8 mouse cellular contexts compared by ENCODE assay signal in the genomic region with DNA sequence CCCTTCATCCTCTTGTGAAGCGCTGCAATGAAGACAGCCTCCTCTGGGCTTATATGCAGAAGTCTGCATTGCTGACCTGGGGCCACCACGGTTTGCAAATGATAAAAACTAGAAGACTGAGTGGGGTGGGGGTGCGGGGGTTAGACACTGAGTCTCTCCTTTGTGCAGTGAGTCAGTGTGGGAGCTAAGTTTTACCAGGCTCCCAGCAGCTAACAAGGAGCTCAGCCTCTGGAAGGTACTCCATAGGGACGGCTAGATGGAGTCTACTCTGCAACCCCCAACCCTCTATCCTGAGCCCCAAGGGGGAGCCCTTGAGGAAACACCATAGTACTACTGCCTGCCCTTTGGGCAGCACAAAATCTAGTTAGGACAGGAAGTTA.
DNase-seq lines count a peak whose midpoint lies in the region; ATAC-seq and TF ChIP-seq lines count a peak whose summit lies in the region.

No protein-coding gene starts in this region.

- H3K79me2 ChIP-seq in myocyte (ENCODE audit: control insufficient read depth, insufficient read depth), result peaks cover 13% of the 10 kb centered on the region

- H3ac ChIP-seq in myocyte (ENCODE audit: control insufficient read depth, insufficient read length), result peak overlapping the region; percentile 52

- 0 out of 2 replicates have a peak overlapping the region, but pooled peaks have one; percentile 70 for H3K27ac ChIP-seq in hindbrain, embryonic 14.5 days

- DNase-seq in cerebellum, adult 18-20 months, result peak; percentile 60 to 64
- peak; percentile 37 for DNase-seq in lung, postnatal 10 days
- DNase-seq in lung, postnatal 25 days (ENCODE audit: low spot score), result no peak
- no peak for DNase-seq in hindbrain, embryonic 14.5 days (ENCODE audit: low spot score)
- no peak for DNase-seq in kidney, adult 9 months

- H3K27me3 ChIP-seq in hindbrain, embryonic 14.5 days (ENCODE audit: control insufficient read depth, insufficient read depth, low read length), result 0 out of 2 replicates have a peak, but pooled peaks cover 20% of the 10 kb centered on the region
- no peaks in the 10 kb centered on the region for H3K27me3 ChIP-seq in myocyte (ENCODE audit: control insufficient read depth, insufficient read depth, insufficient read length)

- TF ChIP-seq POLR2A in myocyte (IDR thresholded peaks at IDR 0.05; ENCODE audit: insufficient read length, low read depth), result no peak

- peak overlapping the region; percentile 54 for H3K4me3 ChIP-seq in hindbrain, embryonic 14.5 days (replicated peaks; ENCODE audit: low read length)
- peak overlapping the region; percentile 79 for H3K4me3 ChIP-seq in myocyte

- peak overlapping the region; percentile 68 for H3K9ac ChIP-seq in hindbrain, embryonic 14.5 days

- H3K4me2 ChIP-seq in hindbrain, embryonic 14.5 days (replicated peaks), result peak overlapping the region; percentile 97
- peak overlapping the region; percentile 77 for H3K4me2 ChIP-seq in myocyte (ENCODE audit: low read depth)

- no peaks in the 10 kb centered on the region for H3K9me3 ChIP-seq in hindbrain, embryonic 14.5 days (ENCODE audit: control insufficient read depth, low read length)

- no peaks in the 10 kb centered on the region for H3K36me3 ChIP-seq in hindbrain, embryonic 14.5 days (replicated peaks; ENCODE audit: control insufficient read depth, insufficient read depth)
- no peaks in the 10 kb centered on the region for H3K36me3 ChIP-seq in myocyte (ENCODE audit: control insufficient read depth, insufficient read depth)

- peaks cover 35% of the 10 kb centered on the region for H3K4me1 ChIP-seq in hindbrain, embryonic 14.5 days (replicated peaks; ENCODE audit: control insufficient read depth, insufficient read depth, low read length)

- 9% methylated on average over 4 of the region's 4 CpGs for WGBS in hindbrain, embryonic 14.5 days

- no peak for ATAC-seq in cerebellum, adult (ENCODE audit: insufficient number of reproducible peaks, low FRiP score, low TSS enrichment)
- no peak; the same call in 1 of the 2 replicates for ATAC-seq in hindbrain, embryonic 14.5 days (ENCODE audit: low FRiP score)
- no peak for ATAC-seq in megakaryocyte-erythroid progenitor cell, adult 5-6 weeks (replicated peaks; ENCODE audit: low FRiP score, low TSS enrichment, poor library complexity, severe bottlenecking)

TF ChIP-seq in myocyte, 11 proteins besides CTCF, POLR2A, EP300 and RAD21:
- TF ChIP-seq POLR2AphosphoS2 (IDR thresholded peaks at IDR 0.05; ENCODE audit: insufficient read length, low read depth) (no peak), TCF3 (IDR thresholded peaks at IDR 0.05; ENCODE audit: insufficient read length, low read depth) (no peak), USF1 (IDR thresholded peaks at IDR 0.05; ENCODE audit: low read depth) (no peak), MAX (IDR thresholded peaks at IDR 0.05; ENCODE audit: low read depth) (no peak), REST (IDR thresholded peaks at IDR 0.05; ENCODE audit: insufficient read depth, insufficient read length) (no peak), SRF (IDR thresholded peaks at IDR 0.05; ENCODE audit: control insufficient read depth, insufficient read length, low read depth) (no peak), E2F4 (IDR thresholded peaks at IDR 0.05; ENCODE audit: insufficient read depth) (no peak), MYOG (IDR thresholded peaks at IDR 0.05; ENCODE audit: control insufficient read depth in 1 of 3, insufficient read depth in 1 of 3, insufficient read length in 2 of 3, low read depth in 2 of 3) (no peak), CEBPB (IDR thresholded peaks at IDR 0.05; ENCODE audit: insufficient read depth, poor library complexity, severe bottlenecking) (no peak), MYOD1 (IDR thresholded peaks at IDR 0.05; ENCODE audit: control insufficient read depth in 1 of 3, insufficient read length in 2 of 3, low read depth in 2 of 3) (no peak), TCF12 (IDR thresholded peaks at IDR 0.05; ENCODE audit: insufficient read depth, poor library complexity, severe bottlenecking) (no peak)

Comparison
In these comparisons a context has a peak if more than half of its experiments do, and no peak if none do; other contexts are left out.
1. DNase-seq: peak in cerebellum, adult 18-20 months (2 of 2) and lung, postnatal 10 days (single experiment); none in lung, postnatal 25 days (single experiment), hindbrain, embryonic 14.5 days (single experiment) and kidney, adult 9 months (single experiment).